Mouse (Mus musculus) midbrain, embryonic 12.5 days (tissue): ENCODE data around the gene Prkab2. TPM values are rescaled to one million over a fixed set of nuclear protein-coding genes. Genes with fewer than 3 reads are reported as not detected.

Source experiments
- ATAC-seq: fragments of 200-750 bp; cut with Nextera tagmentation; 2 replicates; pipeline ENCODE4 v1.8.0; 2017; ENCODE audit warnings: low read depth, moderate TSS enrichment, moderate library complexity; ENCODE audit not compliant: low FRiP score
- H3K27ac ChIP-seq: fragments of 300-500 bp; sonication (generic); replicated peaks from 2 replicates; pipeline ENCODE4 v1.5.1; 2016; ENCODE audit warnings: mild to moderate bottlenecking
- H3K27me3 ChIP-seq: fragments of 300-500 bp; sonication (generic); 2 replicates; pipeline ENCODE4 v1.6.1; 2016; ENCODE audit warnings: mild to moderate bottlenecking
- H3K36me3 ChIP-seq: fragments of 300-500 bp; sonication (generic); 2 replicates; pipeline ENCODE4 v1.6.1; 2016
- H3K4me1 ChIP-seq: fragments of 300-500 bp; sonication (generic); 2 replicates; pipeline ENCODE4 v1.6.1; 2016
- H3K4me2 ChIP-seq: fragments of 300-500 bp; sonication (generic); replicated peaks from 2 replicates; pipeline ENCODE4 v1.6.1; 2016; ENCODE audit warnings: mild to moderate bottlenecking, moderate library complexity
- H3K4me3 ChIP-seq: fragments of 300-500 bp; sonication (generic); 2 replicates; pipeline ENCODE4 v1.5.1; 2016; ENCODE audit warnings: mild to moderate bottlenecking
- H3K9ac ChIP-seq: fragments of 300-500 bp; sonication (generic); replicated peaks from 2 replicates; pipeline ENCODE4 v1.6.1; 2016; ENCODE audit warnings: mild to moderate bottlenecking, moderate library complexity
- H3K9me3 ChIP-seq: fragments of 300-500 bp; sonication (generic); 2 replicates; pipeline ENCODE4 v1.6.1; 2016; ENCODE audit warnings: mild to moderate bottlenecking
- WGBS: fragments of 180-500 bp; shearing (Covaris S2); methylation state at CpG from one replicate; pipeline ENCODE4 v1.1.7; 2016; 5-methylcytosine and 5-hydroxymethylcytosine counted together
- polyA plus RNA-seq: library from polyadenylated mRNA; unstranded; fragments of >200 nt; fragmentation: Nextera tagmentation; extraction: Ambion mirVana; gene quantifications from 2 replicates; pipeline ENCODE4 v1.2.1, GENCODE M21; 2016

The Prkab2 gene
- polyA plus RNA-seq = 8.4 and 9.3 TPM in 2 replicates

DNA sequence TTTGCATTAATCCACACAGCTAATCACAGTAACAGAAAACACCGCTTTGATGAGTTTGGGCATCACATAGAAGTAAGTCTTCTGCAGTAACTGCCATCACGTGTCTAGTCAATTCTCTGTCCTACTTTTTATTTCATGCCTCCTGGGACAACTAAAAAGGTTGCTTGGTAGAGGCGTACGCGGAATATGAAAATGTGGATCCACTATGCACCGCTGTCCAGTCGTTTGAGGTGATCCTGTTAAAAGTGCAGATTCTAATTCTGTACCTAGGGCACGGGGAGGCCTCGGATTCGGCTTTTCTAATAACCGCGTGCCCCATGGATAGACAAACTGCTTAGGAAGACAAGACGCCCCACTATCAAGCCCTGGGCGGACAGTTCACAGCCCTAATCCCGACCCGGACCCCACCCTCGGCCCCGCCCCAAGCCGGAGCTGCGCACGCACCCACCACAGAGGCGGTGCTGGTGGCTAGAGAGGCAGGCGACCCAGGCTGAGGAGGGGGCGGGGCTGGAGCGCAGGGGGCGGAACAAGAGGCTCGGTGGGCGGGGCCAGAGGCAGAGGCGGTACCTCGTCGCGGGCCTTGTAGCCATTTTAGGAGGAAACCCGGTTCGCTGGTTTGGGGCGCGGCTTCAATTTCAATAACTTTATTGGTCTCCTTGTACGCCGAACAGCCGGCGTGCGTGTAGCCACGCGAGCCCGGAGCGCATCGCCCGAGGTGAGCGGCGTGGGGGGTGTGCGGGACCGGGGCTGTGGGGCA is at the start of gene Prkab2:
TSS of gene Prkab2 (plus strand) at position 539 of the 757 bp plus-strand sequence.
- ATAC-seq = peak; percentile 96
- H3K36me3 ChIP-seq = peaks cover 6% of the 10 kb centered on the region
- H3K27me3 ChIP-seq = peaks cover 8% of the 10 kb centered on the region
- peak within 1 kb of the TSS; percentile 83 for H3K4me2 ChIP-seq
- H3K4me1 ChIP-seq = peaks cover 14% of the 10 kb centered on the region
- no peaks in the 10 kb centered on the region for H3K9me3 ChIP-seq
- H3K9ac ChIP-seq = peak within 1 kb of the TSS; percentile 74
- 3% methylated on average over 50 of the region's 51 CpGs for WGBS
- H3K4me3 ChIP-seq = peak within 1 kb of the TSS; percentile 89
- peak within 1 kb of the TSS; percentile 58; the same call in 1 of the 2 replicates for H3K27ac ChIP-seq

DNA sequence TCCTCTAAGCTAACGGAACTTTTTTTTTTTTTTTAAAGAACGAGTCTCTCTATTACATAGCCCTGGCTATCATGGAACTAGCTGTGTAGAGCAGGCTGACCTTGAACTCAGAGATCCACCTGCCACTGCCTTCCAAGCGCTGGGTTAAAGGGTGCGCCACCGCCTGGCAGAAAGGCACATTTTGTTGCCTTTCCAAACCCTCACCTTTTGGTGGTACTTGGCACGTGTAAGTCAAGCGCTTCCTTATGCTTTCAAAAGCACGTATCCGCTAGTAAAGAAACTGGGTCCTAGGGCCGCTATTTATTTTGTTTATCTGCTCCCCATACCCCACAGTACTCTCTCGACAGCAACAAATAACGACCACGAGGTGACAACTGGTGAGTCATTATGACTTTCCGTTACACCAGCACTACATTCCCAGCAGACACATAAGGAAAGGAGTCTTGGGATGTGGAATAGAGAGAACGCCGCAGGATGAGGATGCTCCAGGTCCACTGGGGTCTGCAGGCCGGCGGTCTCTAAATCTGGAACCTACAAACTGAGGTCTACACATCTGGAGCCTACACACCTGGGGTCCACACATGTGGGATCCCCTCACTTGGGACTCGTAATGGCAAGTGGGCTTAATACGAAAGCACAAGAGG is 48.7 kb upstream of the Prkab2 start:
- ATAC-seq = no peak; the same call in 1 of the 2 replicates

DNA sequence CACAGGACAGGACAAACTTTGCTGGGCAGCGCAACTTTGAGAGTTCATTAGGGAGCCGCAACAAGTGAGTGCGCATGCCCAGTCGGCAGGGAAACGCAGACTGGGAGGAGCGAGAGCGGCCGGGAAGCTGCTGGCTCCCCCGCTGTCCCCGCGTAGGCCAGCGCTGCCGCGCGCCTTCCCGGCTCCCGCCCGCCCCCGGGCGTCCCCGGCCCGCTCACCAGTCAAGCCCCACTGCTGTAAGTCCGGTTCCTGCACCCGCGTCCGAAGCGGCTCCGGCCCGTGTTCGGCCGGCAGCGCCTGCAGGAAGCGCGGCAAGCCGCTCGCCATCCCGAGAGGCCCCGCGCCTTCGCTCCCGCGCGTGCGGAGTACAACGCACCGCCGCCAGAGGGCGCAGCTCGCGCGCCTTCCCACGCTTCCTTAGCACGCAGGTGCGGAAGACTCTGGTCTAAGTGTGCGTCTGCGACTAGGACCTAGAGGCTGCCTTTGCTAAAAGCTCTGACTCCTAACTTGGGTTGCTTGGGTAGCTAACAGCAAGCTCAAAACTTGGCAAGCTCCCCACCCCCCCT is 48.1 kb upstream of the Prkab2 start, which contains the start of gene Chd1l:
TSS of gene Chd1l (minus strand) at position 359 of the 566 bp plus-strand sequence.
- Histone ChIP-seq H3K9ac (peak within 1 kb of the TSS; percentile 87), H3K9me3 (no peaks in the 10 kb centered on the region), H3K4me2 (peak within 1 kb of the TSS; percentile 67), H3K27ac (peak within 1 kb of the TSS; percentile 91), H3K4me3 (peak within 1 kb of the TSS; percentile 87), H3K4me1 (peaks cover 5% of the 10 kb centered on the region; the same call in 1 of the 2 replicates), H3K27me3 (0 out of 2 replicates have a peak, but pooled peaks cover 7% of the 10 kb centered on the region), H3K36me3 (no peaks in the 10 kb centered on the region)
- under 1% methylated on average over 56 of the region's 56 CpGs for WGBS
- ATAC-seq = peak; percentile 93

More for the DNA sequence above, 48.7 kb upstream of the Prkab2 start:
- Histone ChIP-seq H3K27ac (peak overlapping the region; percentile 91; the same call in 1 of the 2 replicates), H3K4me3 (peak overlapping the region; percentile 87), H3K4me2 (peak overlapping the region; percentile 67), H3K27me3 (0 out of 2 replicates have a peak, but pooled peaks cover 7% of the 10 kb centered on the region), H3K36me3 (no peaks in the 10 kb centered on the region), H3K9me3 (no peaks in the 10 kb centered on the region), H3K4me1 (peaks cover 5% of the 10 kb centered on the region; the same call in 1 of the 2 replicates), H3K9ac (peak overlapping the region; percentile 87)
- 6% methylated on average over 20 of the region's 20 CpGs for WGBS

DNA sequence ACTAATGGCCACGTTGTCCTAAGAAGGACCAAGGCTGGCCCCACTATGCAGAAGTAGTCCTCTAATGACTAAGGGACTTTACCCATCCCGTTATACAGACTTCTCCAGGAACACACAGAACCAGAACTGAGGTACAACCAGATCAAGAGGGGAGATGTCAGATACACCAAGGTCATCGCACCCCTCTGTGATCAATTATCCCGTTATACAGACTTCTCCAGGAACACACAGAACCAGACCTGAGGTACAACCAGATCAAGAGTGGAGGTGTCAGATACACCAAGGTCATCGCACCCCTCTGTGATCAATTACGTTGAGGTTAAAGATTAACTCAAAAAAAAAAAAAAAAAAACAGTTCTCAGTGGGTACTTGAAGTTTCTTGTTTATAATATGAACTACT is 47.0 kb upstream of the Prkab2 start:
- no peak overlapping the region for H3K27ac ChIP-seq
- 89% methylated on average over 6 of the region's 6 CpGs for WGBS
- peaks cover 5% of the 10 kb centered on the region; the same call in 1 of the 2 replicates for H3K4me1 ChIP-seq
- no peak overlapping the region for H3K9ac ChIP-seq
- H3K36me3 ChIP-seq = no peaks in the 10 kb centered on the region
- 0 out of 2 replicates have a peak, but pooled peaks cover 7% of the 10 kb centered on the region for H3K27me3 ChIP-seq
- H3K4me3 ChIP-seq = no peak overlapping the region
- H3K4me2 ChIP-seq = no peak overlapping the region
- H3K9me3 ChIP-seq = no peaks in the 10 kb centered on the region
- no peak for ATAC-seq

DNA sequence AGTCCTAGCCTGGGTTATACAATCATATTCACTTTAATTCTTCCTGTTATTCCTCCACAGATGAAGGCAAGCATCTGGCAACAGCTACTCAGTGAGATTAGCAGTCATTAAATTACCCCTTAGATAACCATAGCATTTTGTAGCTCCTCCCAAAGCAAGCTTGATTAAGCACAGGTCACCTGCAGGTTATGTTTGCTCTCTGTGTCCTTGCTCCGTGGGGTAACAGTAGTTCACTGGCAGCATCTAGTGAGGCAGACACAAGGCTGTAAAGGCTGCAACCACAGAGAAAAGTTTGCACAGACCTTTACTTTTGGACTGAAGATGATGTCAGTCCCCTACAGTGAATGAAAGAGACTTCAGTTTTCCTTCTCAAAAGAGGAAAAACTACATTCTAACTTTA is 42.8 kb upstream of the Prkab2 start:
- Histone ChIP-seq H3K27ac (no peak overlapping the region), H3K4me2 (no peak overlapping the region)
- WGBS = 42% methylated on average over 1 of the region's 1 CpGs

DNA sequence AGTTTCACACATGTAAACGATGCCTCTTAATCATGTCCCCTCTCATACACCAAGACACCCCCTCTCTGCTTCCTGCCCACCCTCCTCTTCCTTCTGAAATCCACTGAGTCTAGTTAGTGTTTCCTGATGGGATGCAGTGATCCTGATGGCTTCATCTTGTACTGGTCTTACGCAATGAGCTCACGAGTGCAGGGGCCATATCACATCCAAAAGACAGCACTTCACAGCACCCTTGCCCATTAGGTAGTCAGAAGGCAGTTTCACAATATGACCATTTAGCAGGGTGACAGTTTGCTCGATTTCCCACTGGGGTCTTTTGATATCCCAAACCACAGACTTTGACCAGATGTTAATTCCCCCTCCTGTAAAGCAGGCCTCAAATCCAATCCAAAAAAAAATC is 42.1 kb upstream of the Prkab2 start:
- Histone ChIP-seq H3K36me3 (no peaks in the 10 kb centered on the region), H3K4me1 (no peaks in the 10 kb centered on the region), H3K9me3 (no peaks in the 10 kb centered on the region), H3K27me3 (0 out of 2 replicates have a peak, but pooled peaks cover 7% of the 10 kb centered on the region), H3K4me3 (no peak overlapping the region), H3K4me2 (no peak overlapping the region), H3K9ac (no peak overlapping the region), H3K27ac (no peak overlapping the region)
- ATAC-seq = no peak
- WGBS = 85% methylated on average over 4 of the region's 4 CpGs

More for the DNA sequence above, 42.8 kb upstream of the Prkab2 start:
- Histone ChIP-seq H3K36me3 (no peaks in the 10 kb centered on the region), H3K4me3 (no peak overlapping the region), H3K27me3 (0 out of 2 replicates have a peak, but pooled peaks cover 7% of the 10 kb centered on the region), H3K9me3 (no peaks in the 10 kb centered on the region), H3K4me1 (no peaks in the 10 kb centered on the region), H3K9ac (no peak overlapping the region)
- no peak for ATAC-seq

DNA sequence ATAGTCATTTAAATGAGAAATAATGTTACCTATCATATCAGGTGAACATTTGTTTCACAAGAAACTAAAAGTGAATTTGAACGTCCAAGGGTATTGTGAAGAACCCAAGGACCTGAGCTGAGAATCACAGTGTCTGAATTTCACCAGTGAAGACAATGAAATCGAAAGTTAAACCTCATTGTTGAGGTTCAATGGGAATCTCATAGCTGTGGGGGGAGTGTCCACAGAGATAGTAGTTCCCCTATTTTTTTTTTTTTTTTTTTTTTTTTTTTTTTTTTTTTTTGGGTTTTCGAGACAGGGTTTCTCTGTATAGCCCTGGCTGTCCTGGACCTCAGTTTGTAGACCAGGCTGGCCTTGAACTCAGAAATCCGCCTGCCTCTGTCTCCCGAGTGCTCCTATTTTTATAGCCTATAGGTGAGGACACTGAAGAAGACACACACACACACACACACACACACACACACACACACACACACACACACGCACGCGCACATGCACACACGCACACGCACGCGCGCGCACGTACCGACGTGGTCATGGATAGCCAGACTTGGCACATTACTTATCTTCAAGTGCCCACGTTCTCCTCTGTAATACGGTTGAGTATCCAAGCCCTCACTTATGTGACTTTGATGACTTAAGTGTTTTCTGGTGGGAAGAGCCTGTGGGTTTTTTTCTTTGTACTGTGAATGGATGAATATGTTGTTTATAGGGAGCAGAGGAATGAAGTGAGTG is 40.7 kb upstream of the Prkab2 start:
- H3K4me1 ChIP-seq = no peaks in the 10 kb centered on the region
- 0 out of 2 replicates have a peak, but pooled peaks cover 5% of the 10 kb centered on the region for H3K27me3 ChIP-seq
- H3K27ac ChIP-seq = no peak overlapping the region
- no peak overlapping the region for H3K4me3 ChIP-seq
- H3K36me3 ChIP-seq = no peaks in the 10 kb centered on the region
- no peak overlapping the region for H3K9ac ChIP-seq
- no peaks in the 10 kb centered on the region for H3K9me3 ChIP-seq
- 96% methylated on average over 19 of the region's 19 CpGs for WGBS
- no peak overlapping the region for H3K4me2 ChIP-seq
- ATAC-seq = no peak

DNA sequence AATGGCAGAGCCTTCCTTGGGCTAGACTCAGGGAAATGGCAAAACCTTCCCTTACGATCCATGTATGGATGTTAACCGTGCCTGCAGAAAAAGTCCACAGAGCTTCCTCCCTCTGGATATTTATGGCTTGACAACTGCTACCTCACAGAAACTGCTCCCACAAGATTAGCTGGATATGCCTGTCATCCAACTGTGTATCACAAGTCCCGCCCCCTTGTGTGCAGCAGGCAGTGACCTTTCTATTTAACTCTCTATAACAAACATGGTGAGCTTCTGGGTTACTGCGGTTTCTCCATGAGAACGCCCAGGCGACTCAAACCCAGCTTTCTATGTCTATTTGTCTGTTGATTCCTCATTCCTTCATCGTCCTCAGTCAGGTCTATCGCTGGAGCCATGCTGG is 40.1 kb upstream of the Prkab2 start:
- Histone ChIP-seq H3K27ac (no peak overlapping the region), H3K9me3 (no peaks in the 10 kb centered on the region), H3K9ac (no peak overlapping the region), H3K27me3 (no peaks in the 10 kb centered on the region), H3K4me1 (no peaks in the 10 kb centered on the region), H3K36me3 (no peaks in the 10 kb centered on the region), H3K4me2 (no peak overlapping the region), H3K4me3 (no peak overlapping the region)
- WGBS = 88% methylated on average over 8 of the region's 8 CpGs
- no peak for ATAC-seq

DNA sequence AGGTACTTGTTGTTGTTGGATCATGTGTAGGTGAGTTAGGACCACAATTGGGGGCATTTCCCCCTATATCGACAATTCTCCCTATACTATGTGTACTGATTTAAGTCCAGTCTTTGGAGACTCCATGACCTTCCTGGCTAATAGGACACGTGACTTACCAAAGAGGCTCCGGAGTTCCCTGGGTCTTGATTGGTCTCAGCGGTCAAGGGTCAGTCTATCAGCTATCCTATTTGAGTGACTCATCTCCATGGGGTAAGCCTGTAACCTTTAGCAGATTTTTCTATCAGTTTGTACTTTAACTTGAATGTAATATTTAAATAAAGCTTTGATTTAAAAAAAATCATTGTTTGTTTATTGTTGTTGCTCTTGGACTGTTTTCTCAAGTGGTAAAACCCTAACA is 37.3 kb upstream of the Prkab2 start:
- Histone ChIP-seq H3K4me1 (no peaks in the 10 kb centered on the region), H3K4me3 (no peak overlapping the region), H3K27ac (no peak overlapping the region), H3K4me2 (no peak overlapping the region), H3K9ac (no peak overlapping the region), H3K27me3 (no peaks in the 10 kb centered on the region), H3K36me3 (no peaks in the 10 kb centered on the region), H3K9me3 (no peaks in the 10 kb centered on the region)
- 87% methylated on average over 4 of the region's 4 CpGs for WGBS
- ATAC-seq = no peak

DNA sequence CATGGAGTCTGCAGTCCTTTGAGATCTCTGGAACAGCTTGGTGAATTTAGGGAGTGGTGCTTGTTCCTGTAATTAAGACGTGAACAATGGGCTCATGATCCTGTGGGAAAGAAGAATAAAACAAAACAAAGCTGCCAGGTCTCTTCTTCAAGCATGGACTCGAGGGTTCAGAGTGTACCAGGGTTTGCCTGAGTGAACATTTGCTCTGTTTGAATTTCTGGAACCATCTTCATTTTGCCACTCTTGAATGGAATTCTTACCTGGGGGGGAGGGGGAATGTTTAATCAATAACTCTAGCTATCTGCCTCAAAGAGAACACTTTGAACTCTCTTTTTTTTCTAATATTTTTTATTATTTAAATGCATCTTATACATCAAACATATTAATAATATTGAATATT is 33.4 kb upstream of the Prkab2 start:
- Histone ChIP-seq H3K4me3 (no peak overlapping the region), H3K4me2 (no peak overlapping the region), H3K36me3 (no peaks in the 10 kb centered on the region), H3K27me3 (peaks cover 3% of the 10 kb centered on the region; the same call in 1 of the 2 replicates), H3K27ac (no peak overlapping the region), H3K9ac (no peak overlapping the region), H3K4me1 (peaks cover 3% of the 10 kb centered on the region; the same call in 1 of the 2 replicates), H3K9me3 (no peaks in the 10 kb centered on the region)
- WGBS = 47% methylated on average over 2 of the region's 2 CpGs
- no peak for ATAC-seq

DNA sequence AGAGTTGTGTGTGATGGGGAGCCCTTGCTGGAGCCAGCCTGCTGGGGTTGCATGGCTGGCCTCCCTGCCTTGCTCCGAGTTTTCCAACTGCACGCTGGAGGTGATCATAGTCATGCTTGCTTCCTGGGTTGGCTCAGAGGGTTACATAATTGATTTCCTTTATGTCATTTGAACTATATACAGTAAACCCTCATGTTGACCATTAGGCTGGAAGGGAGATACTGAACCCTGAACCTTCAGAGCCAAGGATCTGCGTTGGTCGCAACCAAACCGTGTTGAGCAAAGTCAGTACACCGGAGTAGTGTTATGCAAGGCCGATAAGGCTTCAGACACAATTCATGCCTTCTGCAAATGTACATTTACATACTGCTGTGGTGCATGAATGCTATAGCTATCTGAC is 30.1 kb upstream of the Prkab2 start:
- Histone ChIP-seq H3K4me3 (no peak overlapping the region), H3K9me3 (no peaks in the 10 kb centered on the region), H3K27ac (no peak overlapping the region), H3K4me1 (peaks cover 3% of the 10 kb centered on the region; the same call in 1 of the 2 replicates), H3K36me3 (no peaks in the 10 kb centered on the region), H3K9ac (no peak overlapping the region), H3K27me3 (peaks cover 7% of the 10 kb centered on the region; the same call in 1 of the 2 replicates), H3K4me2 (peak overlapping the region; percentile 49; the same call in 1 of the 2 replicates)
- ATAC-seq = no peak
- WGBS = 74% methylated on average over 7 of the region's 7 CpGs
